Mouse (Mus musculus) c-Kit-positive CD71-positive TER-119-negative erythroid progenitor cells, embryonic 14.5 days (primary cell): Measurements from ENCODE around the gene Antxrl.

ENCODE experiments used
- DNase-seq: peaks from one replicate; pipeline ENCODE4 v3.0.0-alpha.2; 2013; ENCODE audit warnings: low read depth

The Antxrl gene

GRCm38 (mm10) chr14:34052516-34052915, at the start of gene Antxrl:
Antxrl (plus strand) TSS chr14:34052707.
- DNase-seq = no peak

GRCm38 (mm10) chr14:34015063-34015462, 37.4 kb upstream of the Antxrl start, which contains the start of gene Gm30083:
Gm30083 (minus strand) TSS chr14:34015182.
- no peak for DNase-seq

GRCm38 (mm10) chr14:34016381-34016780, 36.1 kb upstream of the Antxrl start, which contains the start of gene Gm5460:
Gm5460 (plus strand) TSS chr14:34016758.
- no peak for DNase-seq

- no peak for DNase-seq
Observed at GRCm38 (mm10) chr14:34016938-34017337, 35.6 kb upstream of the Antxrl start.

- DNase-seq = no peak
Observed at GRCm38 (mm10) chr14:34026710-34027109, 25.8 kb upstream of the Antxrl start.

GRCm38 (mm10) chr14:34033841-34034610, 18.5 kb upstream of the Antxrl start:
- DNase-seq = no peak

GRCm38 (mm10) chr14:34041241-34041640, 11.3 kb upstream of the Antxrl start:
- DNase-seq = no peak

GRCm38 (mm10) chr14:34043341-34043740, 9.2 kb upstream of the Antxrl start:
- no peak for DNase-seq

- DNase-seq = no peak
Observed at GRCm38 (mm10) chr14:34050101-34050779, 2.3 kb upstream of the Antxrl start.

- DNase-seq = no peak
Observed at GRCm38 (mm10) chr14:34071665-34072064, 19.2 kb downstream of the Antxrl start.

GRCm38 (mm10) chr14:34075346-34075745, 22.8 kb downstream of the Antxrl start:
- DNase-seq = no peak

- no peak for DNase-seq
Observed at GRCm38 (mm10) chr14:34077222-34077621, 24.7 kb downstream of the Antxrl start.

GRCm38 (mm10) chr14:34078293-34078692, 25.8 kb downstream of the Antxrl start:
- DNase-seq = no peak

- DNase-seq = peak; percentile 23
Observed at GRCm38 (mm10) chr14:34080321-34080997, 28.0 kb downstream of the Antxrl start.

GRCm38 (mm10) chr14:34085731-34086130, 33.2 kb downstream of the Antxrl start, which contains the start of gene Anxa8:
Anxa8 (plus strand) TSS chr14:34085981.
- no peak for DNase-seq

GRCm38 (mm10) chr14:34086806-34087205, 34.3 kb downstream of the Antxrl start:
- no peak for DNase-seq

- no peak for DNase-seq
Observed at GRCm38 (mm10) chr14:34087856-34088398, 35.4 kb downstream of the Antxrl start.

- DNase-seq = no peak
Observed at GRCm38 (mm10) chr14:34089796-34090195, 37.3 kb downstream of the Antxrl start.

GRCm38 (mm10) chr14:34091475-34091874, 39.0 kb downstream of the Antxrl start:
- no peak for DNase-seq

GRCm38 (mm10) chr14:34092856-34093255, 40.3 kb downstream of the Antxrl start:
- DNase-seq = no peak

- no peak for DNase-seq
Observed at GRCm38 (mm10) chr14:34096161-34096560, 43.7 kb downstream of the Antxrl start.

- no peak for DNase-seq
Observed at GRCm38 (mm10) chr14:34102601-34103000, 50.1 kb downstream of the Antxrl start, which contains the start of gene A630023A22Rik. A630023A22Rik (minus strand) TSS chr14:34102754.
